Mouse (Mus musculus) adrenal gland, postnatal 36 days (tissue): ENCODE results near the gene Kif21b. TPM values are rescaled to one million over a fixed set of nuclear protein-coding genes. Genes with fewer than 3 reads are reported as not detected.
A peak's percentile ranks its signal among the peaks of the same experiment; 100 is the strongest.

Source experiments
- DNase-seq, 2 experiments: peaks; one replicate each; pipeline ENCODE4 v3.0.0; 2021; ENCODE audit warnings: mixed read lengths in 1 of 2
- total RNA-seq, 2 experiments: library from RNA; stranded (reverse); gene quantifications; 2 replicates each; pipeline ENCODE4 v1.2.3; 2021

Kif21b gene
- total RNA-seq, 2 experiments from 2014 or later: 2.4 TPM

DNA sequence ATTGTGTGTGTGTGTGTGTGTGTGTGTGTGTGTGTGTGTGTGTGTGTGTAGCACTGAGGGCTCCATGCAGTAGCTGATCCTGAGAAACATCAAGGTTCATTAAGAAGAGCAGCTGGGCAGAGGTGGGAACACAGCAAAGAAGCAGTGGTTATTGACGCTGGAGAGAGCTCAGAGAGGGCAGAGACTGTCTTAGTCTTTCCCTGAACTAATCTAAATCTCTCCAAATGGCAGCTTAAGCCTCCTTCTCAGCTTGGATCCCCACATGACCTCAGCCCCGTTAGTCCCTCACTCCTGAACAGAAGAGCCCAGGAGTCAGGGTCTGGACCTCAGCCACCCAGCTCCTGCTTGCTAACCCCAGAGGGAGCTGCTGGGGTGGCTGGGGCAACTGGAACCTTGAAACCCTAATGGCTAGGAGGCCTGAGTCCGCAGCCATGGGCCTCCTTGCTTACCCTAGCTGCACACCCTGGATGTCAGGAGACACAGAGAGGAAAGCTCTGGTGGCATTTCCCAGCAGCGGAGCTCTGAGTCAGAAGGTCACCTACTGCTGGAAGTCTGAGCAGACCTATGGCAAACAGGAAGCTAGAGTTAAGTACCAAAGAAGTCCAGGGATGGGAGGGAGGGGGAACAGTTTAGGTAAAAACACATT, 2.1 kb upstream of the Kif21b start:
- DNase-seq: peak; percentile 62 to 64

DNA sequence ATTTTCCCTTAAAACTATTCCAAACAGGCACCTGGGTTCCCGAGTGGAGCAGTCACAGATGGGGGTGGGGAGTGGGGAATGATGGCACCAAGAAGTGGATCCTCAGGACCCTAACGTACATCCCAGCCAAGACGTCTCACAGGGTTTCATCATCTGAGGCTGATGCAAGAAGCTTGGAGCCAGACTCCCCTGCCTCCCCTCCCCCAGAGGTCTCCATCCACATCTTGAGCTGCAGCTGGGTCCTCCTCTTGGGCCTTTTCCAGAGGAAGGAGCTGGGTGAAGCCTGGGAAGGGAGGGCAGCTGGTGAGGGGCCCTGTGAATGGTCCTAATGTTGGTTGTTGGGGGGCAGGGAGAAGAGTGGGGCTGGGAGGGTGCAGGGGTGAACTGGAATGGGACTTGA, 1.1 kb upstream of the Kif21b start:
- no peak for DNase-seq

DNA sequence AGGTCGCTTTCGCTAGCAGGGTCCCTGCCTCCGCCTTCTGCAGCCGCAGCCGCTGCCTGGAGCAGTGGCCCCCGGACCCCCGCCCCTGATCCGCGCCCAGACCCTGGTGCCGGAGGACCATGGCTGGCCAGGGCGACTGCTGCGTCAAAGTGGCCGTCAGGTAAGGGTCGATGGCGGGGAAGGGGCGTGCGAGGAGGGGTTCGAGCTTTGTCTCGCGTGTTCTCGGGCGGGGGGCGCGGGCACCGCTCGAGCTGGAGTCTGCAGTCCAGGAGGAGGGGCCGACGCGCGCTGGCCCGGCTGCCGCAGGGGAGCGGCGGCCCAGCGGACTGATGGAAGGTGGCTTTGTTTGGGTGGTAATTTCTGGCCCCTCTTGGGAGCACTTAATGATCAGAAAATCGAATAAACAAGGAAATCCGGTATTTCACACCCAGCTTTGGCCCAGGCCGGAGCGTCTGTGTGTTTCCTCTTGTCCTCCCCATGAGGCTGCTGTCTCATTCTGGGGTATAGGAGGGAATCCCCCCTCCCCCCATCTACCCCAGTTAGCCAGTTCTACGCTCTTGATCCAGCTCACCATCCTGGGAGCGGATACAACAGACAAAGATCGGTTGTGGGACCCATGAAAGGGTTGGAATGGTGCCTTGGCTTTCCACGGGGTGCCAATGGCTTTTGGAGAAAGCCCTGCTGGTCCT, 558 bp downstream of the Kif21b start:
- DNase-seq: peak in 1 of 2 experiments; percentile 44

DNA sequence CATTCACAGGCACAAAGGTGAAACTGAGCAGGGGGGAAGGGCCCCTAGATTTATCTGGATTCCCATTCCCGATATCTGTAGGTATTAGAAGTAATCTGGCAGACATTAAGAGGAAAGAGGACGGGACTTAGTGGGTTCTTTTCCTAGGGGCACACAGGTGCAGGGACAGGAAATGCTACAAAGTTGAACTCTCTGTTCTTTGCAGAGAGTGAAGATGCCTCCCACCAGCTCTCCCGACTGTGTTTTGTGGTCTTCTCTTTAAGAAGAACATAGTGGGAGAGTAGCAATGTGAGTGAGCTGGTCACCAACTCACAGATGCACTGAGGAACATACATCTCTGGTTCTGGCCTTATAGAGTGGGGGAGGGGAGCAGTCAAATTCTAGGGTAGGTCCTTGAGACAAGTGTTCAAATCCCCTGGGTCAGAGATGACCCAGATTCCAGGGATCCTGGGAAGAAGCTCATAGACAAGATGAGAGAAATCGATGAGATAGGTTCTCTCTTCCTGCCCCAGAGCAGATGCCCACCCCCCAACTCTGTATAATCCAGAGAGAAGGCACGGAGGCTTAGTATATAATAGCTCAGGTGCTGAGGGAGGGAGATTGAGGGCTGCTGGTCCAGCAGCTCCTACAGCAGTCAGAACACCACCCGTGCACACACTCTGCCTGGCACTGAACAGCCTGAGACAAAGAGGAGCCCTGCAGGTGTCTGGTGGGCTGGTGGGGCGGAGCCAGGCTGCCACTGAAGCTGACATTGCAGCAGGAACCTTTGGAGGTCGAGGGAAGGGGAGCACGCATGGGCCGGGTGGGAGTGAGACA, 1.4 kb downstream of the Kif21b start:
- no peak for DNase-seq

DNA sequence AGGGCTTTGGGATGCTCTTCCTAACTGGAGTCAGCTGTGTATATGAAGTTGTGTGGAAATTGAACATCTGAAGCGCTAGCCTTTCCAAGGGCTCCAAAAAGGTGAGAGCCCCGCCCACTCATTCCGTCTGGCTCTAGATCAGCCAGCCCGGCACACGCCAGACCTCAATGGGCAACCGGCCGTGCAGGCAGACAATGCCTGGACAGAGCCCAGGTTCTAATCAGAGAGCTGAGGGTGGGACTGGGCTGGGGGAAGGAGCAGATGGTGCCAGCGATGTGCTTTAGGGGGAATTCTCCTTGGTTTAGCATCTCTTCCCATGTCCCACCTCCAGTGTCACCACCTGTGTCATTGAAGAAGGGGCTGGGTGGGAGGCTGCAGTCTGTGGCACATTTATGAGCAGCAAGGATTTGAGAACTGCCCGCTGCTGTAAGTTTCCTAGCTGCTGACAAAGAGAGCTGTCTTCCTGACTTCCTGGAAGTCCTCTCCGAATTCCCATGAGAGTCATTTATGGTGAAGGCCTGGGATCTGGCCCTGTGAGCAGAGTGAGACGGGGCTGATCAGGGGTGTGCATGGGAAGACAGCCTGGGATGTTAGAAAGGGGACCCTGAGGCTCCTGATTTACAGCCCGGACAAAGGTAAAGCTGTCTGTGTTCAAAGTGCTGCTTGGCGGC, 2.5 kb downstream of the Kif21b start:
- no peak for DNase-seq

DNA sequence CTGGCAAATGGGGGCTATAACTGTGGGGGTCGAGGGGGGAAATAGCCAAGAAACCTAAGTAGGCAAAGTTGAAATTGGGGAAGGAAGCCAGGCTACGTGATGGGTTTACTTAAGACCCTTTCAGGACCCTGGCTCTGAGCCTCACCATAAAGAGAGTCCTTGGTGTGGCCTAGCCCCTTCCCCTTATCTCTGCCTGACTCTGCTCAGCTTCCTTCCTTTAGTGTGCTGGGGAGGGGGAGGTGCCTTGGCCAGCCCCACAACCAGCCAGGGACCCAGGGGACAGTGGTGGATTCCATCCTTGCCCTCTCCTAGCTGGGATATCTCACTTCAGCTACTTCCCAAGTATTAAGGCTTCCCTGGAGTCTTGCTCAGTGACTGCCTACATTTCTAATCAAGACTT, 3.4 kb downstream of the Kif21b start:
- no peak for DNase-seq

DNA sequence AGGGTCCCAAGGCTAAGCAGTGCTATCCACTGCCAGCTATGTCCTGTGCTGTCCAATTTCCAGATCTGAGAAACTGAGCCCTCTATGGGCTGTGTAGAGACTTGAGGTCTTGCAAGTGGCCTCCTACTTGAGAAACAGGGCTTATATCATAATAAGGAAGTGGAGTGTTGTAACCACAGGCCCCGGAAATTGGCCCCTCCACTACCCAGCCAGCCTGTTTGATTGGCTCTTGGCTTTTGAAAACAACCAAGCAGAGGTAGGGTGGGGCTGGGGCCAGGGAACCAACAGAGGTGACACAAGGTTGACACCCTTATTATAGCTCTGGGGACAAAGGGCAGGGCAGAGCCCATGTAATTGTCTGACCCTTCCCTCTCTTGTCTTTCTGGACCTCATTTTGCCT, 3.9 kb downstream of the Kif21b start:
- DNase-seq: peak in 1 of 2 experiments; percentile 37

DNA sequence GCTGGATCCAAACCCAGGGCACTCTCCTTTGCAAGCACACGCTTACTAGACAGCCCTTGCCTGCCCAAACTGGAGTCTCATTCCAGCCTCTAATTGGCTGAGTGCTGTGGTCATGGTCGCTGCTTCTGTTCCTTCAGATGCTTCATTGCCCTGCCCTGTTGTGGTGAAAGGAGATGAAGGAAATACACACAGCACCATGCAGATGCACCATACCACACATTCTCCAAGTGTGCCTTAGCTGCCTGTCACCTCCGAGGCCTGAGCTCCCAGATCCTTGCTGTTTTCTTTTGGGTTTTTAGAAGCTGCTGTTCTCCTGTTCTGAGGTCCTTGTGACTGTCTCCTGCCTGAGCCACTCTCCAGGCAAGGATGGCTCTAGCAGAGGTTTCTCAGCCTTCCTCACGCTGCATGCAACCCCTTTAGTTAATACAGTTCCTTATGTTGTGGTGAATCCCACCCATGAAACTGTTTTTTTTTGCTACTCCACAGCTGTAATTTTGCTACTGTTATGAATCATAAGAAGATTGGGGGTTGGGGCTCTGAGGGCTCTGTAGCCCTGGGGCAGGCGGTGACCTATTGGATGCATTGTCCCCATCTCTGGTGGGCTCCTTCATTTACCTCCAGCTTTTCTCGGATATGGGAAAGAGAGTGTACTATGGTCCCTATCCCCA, 4.7 kb downstream of the Kif21b start:
- no peak for DNase-seq

DNA sequence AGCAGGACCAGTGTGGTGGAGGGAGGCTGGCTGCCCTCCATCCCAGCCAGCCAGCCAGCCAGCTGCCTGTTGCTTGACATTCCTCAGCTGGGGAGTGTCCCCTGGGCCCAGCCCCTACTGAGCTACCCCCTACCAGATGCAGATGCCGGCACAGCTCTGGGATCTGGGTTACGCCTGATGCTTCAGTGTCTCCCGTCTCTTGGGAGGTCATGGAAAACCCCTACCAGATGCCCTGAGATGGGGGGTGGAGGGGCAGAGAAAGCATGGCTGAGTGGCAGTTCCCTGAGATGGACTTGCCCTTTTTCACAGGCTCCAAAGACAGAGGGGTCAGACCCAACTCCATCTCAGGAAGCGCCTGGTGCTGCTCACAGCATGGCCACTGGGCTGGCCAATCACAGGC, 5.4 kb downstream of the Kif21b start:
- no peak for DNase-seq

DNA sequence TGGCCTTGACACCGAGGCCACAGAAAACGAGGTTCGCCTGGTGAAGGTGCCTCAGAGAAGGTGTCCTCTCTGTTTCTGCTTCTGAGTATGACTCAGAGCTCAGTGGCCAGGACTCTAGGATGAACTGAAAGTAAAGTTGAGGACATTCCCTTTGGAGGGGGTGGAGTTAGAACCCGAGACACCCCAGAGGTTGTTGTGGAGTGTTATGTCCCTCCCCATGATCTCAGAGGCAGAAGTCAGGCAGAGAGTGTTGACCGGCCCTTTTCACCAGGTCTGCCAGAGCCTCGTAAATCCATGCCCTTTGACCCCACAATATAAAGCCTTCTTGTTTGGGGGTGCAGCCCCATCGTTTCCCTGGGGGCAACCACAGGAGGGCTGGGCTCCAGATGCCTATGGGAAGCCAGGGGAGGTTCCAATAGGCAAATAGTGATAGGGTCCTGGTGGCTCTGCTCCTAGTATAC, 5.9 kb downstream of the Kif21b start:
- peak in 1 of 2 experiments; percentile 21 for DNase-seq

DNA sequence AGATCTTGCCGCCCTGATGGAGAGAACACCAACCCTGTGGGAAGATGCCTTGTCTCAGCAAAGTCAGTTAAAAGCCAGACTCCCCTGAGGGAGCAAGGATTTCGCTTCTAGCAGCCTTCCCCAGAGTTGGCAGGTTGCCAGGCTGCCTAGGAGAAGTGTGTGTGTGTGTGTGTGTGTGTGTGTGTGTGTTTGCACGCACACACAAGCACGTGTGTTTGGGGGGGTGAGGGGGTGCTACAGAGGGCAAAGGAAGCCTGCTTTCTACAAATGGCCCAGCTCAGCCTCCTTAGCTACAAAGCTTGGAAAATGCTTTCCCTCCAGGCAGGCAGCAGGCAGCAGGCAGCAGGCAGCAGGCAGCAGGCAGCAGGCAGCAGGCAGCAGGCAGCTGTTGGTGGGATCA, 6.4 kb downstream of the Kif21b start:
- DNase-seq: peak; percentile 60 to 74

DNA sequence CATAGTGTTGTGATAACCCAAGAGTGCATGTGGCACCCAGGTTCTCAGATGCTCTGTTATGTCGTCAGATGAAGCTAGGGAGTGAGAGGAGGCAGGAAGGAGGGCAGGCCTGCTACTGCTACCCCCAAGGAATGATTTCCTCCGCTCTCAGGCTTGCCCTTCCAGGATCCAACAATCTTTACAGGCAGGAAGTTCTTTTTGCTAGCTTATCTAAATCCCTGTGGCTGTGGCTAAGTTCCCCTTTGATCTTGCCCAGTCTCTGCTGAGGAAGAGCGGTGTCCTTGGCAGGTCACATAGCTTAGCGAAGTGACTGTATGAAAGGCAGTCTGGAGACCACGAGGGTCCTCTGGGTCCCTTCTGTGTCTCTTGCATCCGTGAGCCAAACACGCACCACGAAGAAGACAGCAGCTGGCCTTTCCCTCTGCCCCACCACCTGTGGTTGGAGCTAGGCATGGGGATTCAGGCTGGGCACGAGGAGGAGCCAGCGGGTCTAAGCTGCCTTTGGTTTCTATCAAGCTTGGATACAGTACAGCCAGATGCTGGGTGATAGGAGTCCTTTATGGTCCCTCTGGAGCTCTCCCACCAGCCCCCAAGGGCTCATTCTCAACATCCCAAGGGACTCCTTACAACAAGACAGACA, 7.1 kb downstream of the Kif21b start:
- DNase-seq: peak in 1 of 2 experiments; percentile 25

DNA sequence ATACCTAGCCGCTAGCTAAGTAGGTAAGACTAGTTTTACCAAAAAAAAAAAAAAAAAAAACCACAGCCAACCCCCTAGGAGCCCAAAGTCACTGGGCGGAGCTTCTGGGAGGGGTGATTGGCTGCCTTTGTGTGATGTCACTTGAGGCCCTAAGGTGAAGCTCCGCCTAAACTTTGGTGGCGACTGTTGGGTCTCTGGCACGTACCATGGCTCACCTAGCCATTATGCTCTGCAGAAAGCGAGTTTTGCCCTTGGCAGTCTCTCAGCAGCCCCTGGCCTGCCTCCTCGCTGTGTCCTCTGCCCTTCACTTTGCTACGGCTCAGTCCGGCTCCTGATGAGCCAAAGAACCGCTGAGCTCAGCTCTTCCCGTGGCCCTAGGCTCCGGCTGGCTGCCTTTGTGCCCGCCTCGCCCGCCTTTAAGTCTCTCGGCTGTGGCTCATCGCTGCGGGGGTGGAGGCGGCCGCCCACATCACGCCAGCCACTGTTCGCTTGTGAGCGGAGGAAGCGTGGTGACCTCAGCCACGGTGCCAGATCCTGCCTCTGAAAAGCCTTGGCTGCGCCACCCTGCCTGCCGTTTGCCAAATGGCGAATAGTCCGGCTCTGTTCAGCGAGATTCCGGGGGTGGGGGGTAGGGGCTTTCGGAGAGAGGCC, 8.9 kb downstream of the Kif21b start:
- peak; percentile 91 to 92 for DNase-seq

DNA sequence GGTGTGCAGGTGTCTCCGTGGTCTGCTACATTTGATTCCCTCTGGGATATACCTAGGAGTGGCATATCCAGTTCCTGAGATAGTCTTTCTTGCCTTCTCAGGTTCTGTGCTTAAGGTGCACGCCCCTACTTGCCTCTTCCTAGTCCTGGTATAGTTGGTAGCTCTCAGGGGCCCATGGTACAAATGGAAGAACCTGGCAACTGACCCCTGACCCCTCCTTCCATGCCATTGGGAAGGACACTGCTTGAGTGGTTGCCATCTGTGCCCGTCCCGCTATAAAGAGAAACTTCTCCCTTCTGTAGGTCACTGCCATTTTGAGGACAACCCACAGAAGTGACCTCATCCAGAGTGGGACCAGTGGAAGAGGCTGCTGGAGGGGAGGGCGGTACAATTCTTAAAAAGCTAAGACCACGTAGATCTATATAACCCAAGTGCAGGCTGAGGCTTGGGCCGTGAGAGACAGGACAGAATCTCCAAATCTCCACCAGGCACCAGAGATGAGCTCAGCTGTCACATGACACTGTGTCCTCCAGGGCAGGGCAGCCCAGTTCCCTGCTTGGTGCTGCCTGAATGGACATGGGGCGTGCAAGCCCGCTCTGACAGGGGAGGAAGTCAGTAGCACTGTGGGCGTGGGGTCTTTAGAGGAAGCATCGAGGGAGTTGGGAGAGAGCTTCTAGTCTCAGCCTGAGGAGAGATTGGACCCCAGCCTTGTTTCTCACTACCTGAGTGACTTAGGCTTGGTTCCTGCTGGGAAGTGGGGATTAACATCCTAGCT, 10.2 kb downstream of the Kif21b start:
- DNase-seq: peak; percentile 50 to 56

DNA sequence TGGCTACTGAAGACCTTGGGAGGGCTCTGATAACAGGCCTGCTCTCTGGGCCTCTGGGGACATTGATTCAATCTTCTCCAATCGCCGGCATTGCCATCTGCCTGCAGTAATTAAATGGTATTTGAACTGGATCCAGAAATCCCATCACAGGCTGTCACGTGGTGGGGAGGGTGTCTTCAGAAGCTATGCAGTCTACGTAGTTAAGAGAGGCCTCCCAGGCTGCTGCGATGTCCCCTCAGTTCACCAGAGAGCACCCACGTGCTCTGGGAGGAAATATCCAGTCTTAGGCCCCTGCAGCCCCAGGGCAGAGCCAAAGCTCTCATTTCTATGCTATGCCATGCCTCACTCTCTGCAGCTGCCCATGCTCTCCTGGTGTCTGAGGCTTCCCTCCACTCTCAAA, 11.1 kb downstream of the Kif21b start:
- no peak for DNase-seq

DNA sequence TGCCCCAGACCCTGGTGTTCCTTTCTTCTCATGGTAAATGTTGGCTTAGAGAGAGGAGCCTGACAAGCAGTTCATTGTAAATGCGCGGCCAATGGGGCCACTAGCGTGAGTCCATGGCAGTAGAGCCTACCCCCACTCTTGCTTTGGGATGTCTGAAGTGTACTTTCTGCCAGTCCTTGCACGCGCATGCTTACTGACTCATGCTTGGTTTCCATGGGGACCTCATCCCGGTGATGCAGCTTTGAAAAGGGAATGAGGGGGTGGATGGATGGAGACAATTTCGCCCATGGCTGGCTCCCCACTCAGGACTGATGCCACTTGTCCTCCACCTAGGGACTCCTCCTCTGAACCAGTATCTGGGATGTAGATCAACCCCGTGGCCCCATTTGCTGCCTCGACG, 12.3 kb downstream of the Kif21b start:
- DNase-seq: no peak

DNA sequence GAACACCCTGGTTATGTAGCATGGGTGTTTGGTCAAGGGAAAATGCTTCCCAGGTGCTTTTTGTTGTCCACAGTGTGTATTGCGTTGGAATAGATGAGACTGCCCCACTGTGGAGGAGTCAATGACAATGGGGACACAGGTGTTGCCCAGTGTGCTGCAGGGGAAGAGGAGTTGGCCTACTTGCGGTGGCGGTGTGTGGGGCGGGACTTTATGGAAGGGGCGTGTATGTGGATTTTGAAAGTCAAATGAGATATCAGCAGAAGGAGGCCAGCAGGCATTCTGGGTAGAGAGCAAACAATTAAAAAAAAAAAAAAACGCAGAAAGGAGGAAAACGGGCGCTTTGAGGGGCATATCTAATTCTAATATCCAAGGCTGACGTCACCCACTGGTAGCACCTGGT, 18.5 kb downstream of the Kif21b start:
- no peak for DNase-seq

DNA sequence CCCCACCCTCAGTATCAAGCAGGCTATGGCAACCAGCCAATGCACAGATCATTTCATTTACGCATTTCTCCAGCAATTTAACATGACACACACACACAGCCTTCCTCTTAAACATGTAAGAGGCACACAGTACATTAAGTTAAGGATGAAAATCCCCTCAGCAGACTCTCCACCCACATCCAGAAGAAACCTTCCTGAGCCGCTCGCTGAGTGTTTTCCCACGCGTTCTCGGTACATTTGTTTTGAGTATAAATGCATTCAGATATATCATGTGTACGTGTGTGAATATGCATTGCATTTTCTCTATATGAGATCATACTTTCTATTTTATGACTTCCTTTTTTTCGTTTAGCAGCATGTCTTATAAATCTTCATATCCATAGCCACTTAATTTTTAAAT, 20.2 kb downstream of the Kif21b start:
- no peak for DNase-seq

DNA sequence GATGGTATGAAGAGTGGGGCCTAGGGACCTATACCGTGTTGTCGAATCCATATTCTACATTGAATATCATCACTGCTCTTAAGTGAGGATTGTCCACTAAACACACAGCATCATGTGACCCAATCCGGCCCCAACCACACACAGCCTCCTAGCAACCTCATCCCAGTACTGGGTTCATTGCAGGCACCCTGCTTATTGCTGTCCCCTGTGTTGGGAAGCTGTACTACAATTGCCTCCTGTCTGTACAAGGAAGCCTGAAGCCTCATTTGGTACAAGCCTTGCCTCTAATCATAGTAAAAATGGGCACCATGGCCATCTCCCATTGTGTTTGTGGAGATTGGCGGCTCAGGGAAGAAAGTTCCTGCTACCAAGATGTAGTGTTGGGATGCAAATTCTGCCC, 25.1 kb downstream of the Kif21b start:
- no peak for DNase-seq

DNA sequence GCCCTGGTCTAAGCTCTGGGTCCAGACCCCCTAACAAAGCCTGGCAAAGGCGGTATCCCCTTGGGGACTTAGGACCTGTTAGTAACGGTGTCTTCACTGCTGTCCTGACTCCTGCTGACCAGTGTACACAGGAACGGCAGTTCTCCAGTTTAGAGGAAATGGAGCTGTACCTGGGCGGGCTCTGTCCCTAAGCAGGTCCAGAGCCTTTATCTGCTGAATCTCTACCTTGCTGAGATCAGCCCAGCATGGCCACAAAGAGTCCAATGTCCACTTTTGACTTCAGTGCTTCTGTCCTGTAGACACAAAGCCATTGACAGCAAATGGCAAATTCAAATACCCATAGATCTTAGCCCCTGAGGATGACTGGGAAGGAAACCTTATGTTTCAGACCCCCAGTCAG, 25.8 kb downstream of the Kif21b start:
- no peak for DNase-seq
